Mouse (Mus musculus) cerebellum, adult 11-12 months (tissue): Measurements from ENCODE around the gene Fdxr.
A peak's percentile ranks its signal among the peaks of the same experiment; 100 is the strongest.

Source experiments
- DNase-seq: peaks from one replicate; pipeline ENCODE4 v3.0.0; 2022

The Fdxr gene

DNA sequence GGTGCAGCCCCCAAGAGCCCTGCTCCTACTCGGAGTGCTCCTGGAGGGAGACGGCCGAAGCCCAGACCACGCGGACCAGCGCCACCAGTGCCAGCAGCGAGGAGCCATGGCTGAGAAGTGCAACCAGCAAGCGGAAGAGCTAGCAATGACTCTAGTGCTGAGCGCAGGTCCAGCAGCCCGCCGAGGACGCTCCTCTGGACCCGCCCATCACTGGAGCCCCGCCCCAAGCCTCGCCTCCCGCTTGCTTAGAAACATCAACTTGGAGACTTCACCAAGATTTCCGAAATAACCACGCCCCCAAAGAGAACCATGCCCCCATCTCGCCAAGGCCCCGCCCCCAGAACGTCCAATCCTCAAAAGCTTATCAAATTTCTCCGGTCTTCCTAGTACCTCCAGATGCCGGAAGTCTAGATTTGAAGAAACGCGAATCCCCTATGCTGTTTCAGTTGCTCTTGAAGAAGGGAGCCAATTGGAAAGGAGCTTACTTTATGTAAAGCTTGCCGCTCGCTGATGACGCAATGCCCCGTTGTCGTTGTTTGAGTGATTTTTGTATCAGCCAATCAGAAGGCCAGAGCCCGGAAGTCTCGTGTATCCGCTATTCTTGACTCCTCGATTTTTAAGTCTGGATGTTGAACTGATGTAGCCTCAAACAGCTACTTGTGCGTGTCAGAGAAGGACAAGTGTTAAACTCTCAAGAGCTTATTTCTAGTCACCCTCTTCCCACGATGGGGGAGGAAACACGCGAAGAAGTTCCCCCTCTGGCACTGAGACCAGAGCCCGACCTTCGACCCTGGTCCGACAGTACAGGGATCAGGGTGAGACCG lies at the start of gene Fdxr:
Gene Fdxr (minus strand): TSS at position 271 of the 824 bp plus-strand sequence.
- DNase-seq = peak; percentile 97

DNA sequence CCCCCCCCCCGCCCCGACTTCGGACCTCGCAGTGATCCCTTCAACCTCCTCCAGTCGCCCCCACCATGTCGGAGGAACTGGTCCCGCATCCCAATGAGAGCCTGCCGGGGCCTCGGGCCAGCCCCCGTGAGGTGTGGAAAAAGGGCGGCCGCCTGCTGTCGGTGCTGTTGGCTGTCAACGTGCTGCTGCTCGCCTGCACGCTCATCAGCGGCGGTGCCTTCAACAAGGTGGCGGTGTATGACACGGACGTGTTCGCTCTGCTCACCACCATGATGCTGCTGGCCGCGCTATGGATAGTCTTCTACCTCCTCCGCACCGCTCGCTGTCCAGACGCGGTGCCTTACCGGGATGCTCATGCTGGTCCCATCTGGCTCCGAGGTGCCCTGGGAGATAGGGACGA lies 46.5 kb upstream of the Fdxr start:
- DNase-seq = no peak

DNA sequence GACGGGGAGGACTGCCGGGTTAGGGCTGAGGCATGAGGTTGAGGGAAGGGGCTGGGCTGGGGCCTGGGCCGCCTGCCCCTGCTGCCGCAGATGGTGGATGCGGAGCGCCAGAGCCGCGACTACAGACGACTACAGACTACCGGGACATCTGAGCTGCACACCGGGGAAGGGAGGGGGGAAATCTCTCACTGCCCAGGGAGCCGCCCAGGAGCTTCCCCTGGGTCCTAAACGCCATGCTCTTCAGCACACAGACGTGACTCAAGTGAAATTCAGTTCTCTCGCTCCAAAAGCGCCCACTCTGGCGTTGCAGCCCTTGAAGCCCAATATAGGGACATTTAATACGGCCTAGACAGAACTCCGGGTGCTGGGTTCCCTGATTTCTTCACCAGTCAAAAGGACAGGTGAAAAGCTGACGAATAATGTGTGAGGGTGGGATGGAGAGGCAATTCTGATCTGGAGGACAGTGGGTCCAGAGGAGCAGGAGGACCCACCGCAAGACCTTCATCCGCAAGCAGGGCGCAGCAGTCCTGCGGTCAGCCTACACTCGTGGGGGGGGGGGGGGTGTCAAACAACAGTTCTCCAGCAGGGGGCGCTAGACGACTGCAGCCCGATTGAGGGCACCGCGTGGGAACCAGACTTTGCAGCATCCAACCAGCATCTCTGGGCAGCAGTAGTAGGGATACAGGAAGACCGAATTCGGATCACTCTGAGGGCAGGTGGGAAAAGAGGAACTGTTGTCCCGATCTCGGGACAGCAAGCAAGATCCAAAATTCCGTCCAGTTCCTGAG lies 45.2 kb upstream of the Fdxr start, which contains the start of gene Ush1g:
Gene Ush1g (minus strand): TSS at position 136 of the 788 bp plus-strand sequence.
- peak; percentile 56 for DNase-seq

DNA sequence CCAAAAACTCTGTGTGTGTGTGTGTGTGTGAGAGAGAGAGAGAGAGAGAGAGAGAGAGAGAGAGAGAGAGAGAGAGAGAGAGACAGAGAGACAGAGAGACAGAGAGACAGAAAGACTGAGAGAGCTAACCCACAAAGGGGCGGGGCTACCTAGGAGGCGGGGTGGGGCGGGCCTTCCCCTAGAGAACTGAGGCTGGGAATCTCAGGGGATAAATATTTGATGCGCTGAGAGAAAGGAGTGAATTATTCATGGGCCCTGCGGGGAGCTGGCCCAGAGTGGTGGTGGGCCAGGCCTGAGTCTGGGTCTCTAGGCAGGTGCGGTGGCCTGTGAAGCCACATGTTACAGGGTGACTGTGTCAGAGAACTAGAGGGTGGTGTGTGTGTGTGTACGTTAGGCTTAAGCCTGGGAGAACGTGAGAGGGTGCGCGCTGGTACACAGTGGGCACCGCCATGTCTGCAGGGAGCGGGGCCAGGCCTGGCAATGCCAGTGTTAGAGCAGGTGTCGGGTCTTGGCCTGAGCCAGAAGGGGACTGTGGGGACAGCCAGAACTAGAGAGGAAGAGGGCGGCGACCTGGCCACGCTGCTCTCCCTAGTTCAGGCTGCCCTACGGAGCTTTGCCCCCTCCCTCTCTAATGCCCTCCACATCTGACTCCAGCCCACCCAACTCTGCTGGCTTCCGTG lies 43.0 kb upstream of the Fdxr start:
- DNase-seq = peak; percentile 66

DNA sequence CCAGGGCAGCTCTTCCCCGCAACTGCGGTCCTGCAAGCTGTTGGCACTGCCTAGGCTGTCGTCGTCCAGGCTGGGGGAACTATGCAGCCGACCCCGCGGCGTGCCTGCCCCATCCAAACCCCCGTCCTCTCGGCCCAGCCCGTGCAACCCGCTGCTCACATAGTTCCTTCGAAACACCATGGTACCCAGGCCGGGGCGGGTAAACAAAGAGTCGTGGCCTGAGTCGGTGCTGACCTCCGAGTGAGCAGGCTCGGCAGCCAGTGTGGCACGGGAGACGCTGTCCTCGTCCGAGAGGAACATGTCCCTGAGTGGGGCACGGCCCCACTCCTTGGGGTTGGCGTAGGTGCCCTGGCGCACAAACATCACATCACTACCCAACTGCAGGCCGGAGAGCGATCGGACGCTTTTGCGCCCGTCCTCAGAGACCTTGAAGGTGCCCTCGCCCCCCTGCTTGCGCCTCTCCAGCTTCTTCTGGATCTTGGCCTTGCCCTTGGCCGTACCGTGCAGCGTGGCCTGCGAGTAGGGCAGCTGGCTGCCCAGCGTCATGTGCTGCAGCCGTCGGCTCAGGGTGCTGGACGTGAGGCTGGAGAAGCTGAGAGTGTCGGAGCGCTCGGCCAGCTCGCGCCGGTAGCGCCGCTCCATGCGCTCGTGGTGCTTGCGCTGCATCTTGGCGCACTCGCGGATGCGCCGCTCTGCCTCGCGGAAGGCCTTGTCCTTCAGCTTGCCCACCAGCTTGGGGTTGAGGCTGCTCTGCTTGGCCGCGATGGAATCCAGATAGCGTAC lies 41.6 kb upstream of the Fdxr start:
- DNase-seq = no peak

DNA sequence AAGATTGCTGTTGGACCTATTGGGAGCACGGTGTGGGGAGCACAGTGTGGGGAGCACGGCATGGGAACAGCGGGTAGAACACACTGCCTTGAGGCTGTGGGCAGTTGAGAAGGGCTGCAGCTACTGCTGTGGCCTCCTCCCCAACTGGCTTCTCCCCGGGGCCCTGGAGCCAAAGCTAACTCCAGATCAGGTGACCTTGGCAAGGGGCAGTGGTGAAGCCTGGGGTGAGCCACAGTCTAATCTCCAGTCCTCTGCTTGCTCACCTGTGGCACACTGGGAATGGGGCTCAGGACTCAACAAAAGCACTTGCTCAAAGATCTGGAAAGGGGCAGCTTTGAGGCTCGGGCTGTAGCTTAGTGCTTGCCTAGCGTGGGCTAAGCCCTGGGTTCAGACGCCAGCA lies 40.4 kb upstream of the Fdxr start:
- no peak for DNase-seq

DNA sequence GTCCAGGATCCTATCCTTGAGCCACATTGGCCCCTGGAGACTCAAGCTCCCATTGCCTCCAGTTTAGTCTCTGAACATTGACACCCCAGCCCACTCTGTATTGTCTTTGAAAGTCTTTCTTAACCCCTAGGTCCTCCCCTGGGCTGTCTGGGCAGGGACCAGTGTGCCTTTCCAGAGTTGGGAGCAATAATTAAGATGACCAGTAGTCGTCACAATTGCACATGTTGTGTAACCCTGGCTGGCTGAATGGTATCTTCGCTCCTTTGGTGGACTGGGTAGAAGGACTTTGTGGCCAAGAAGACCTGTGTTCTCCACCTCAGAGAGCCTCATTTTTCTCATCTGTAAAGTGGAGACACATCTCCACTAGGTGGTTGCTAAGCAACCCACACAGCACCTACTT lies 37.4 kb upstream of the Fdxr start:
- DNase-seq = no peak

DNA sequence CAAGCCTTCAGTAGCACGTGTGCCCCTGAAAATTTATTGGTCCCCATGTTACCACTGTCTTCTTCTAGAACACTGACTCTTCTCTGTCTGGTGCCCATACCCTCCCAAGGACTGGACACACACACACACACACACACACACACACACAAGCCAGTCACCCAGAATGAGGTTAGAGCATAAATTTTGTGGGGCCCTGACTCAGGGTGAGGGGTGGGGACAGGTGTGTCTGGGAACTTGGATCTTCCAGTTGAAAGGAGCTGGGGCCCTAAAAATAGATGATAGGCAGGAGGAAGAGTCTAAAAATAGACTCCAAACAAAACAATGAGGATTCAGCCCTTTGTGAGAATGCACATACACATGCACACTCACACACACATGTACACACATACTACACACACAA lies 31.9 kb upstream of the Fdxr start:
- DNase-seq = no peak

DNA sequence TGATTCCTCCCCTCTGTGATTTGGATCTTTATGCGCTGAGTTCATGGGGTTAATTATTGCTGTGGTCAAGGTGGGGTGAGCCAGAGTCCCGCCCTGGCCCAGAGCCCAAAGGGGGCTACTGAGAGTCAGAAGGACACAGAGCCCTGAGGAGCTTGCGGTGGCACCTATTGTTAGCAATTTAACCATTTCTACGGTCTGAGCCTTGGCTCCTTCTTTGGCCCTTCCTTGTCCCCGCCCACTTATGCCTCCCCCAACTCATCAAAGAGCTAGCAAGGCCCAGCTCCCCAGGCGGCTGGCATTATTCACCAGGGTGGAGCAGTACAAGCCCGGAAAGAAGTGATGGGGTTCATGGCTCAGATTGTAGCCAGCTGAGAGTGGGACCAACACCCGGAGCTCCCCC lies 30.0 kb upstream of the Fdxr start, which contains the start of gene Otop2:
Gene Otop2 (plus strand): TSS at position 301 of the 400 bp plus-strand sequence.
- no peak for DNase-seq

DNA sequence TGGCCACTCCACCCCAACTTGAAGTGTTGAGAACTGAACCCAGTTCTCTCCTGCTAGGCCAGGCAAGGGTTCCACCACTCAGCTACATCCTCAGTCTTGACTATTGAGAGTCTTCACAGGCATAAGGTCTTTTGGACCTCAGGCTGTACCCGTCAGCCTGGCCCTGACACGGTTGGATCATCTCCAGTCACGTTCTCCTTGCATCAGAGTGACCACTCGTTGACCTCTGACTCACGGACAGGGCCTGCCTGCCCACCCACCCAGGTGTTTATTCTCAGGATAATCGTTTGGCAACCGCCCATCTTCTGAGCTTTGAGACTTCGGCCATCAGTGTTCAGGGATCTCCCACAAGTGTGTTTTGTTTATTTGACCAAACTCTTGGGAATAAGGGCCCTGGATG lies 26.3 kb upstream of the Fdxr start:
- no peak for DNase-seq

DNA sequence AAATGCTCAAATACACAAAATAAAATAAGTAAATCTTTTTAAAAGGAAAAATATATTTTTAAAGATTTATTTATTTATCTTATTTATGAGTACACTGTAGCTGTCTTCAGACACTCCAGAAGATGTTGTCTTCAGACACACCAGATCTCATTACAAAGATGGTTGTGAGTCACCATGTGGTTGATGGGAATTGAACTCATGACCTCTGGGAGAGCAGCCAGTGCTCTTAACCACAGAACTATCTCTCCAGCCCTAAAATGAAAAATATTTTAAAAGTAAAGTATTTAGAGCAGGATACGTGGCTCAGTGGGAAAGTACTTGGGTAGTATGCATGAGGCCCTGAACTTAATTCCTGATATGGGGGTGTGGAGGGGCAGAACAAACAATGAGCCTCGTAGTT lies 24.5 kb upstream of the Fdxr start:
- no peak for DNase-seq

DNA sequence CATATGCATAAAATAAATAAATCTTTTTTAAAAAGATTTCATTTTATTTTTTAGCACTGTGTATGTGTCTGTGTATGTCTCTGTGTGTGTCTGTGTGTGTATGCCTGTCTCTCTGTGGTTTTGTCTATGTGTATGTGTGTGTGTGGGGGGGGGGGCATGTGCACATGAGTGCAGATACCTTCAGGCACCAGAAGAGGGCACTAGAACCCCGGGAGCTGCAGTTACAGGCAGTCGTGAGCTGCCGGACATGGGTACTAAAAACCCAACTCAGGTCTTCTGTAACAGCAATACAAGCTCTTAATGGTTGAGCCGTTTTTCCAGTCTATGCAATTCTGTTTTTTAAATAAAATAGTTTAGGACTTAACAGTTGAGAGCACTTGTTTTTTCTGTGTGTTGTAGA lies 23.9 kb upstream of the Fdxr start:
- no peak for DNase-seq

DNA sequence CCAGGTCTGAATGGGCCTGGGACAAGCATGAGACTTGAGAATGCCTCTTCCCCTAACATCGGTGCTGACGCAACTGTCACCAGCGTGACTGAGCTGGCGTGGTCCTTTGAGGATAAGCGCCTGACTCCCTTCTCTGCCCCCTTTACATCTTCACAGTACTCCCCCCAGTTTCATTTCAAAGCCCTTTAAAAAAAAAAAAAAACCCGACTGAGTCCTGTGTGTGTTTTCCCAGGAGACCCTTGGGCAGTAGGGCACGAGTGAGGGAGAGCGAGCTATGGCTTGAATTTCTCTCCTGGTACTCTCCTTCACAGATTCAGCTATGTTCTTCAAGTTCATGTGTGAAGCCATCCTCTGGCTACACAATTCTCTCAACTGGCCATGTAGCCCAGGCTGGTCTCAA lies 21.3 kb upstream of the Fdxr start:
- no peak for DNase-seq

DNA sequence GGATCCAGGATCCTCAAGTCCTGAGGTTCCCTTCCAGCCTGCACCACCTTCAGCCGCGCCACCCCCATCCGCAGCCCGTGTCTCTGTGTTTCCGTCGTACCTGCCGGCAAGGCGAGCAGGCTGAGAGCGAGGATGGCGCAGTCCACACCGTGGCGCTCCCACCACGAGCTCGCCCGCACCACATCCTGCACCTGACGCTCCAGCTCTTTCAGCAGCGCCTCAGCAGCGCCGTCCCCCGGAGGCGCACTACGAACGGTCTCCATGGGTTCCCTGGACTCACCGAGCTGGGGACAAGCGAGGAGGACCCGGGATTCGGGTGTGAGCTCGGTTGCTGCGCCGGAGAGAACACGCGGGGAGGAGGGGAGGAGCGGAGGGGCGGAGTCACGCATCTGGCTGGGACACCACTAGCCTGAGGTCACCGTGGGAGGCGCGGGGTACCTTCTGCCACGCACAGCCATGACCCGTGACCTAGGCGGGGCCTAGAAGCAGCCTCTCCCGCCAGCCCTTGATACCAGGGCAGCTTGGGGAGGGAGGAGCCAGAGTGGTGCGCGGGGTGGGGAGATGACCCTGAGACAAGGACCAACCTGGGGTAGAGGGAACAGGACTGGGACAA lies 20.5 kb upstream of the Fdxr start, which contains the start of gene Fads6:
Gene Fads6 (minus strand): TSS at position 450 of the 613 bp plus-strand sequence.
- DNase-seq = peak; percentile 94

DNA sequence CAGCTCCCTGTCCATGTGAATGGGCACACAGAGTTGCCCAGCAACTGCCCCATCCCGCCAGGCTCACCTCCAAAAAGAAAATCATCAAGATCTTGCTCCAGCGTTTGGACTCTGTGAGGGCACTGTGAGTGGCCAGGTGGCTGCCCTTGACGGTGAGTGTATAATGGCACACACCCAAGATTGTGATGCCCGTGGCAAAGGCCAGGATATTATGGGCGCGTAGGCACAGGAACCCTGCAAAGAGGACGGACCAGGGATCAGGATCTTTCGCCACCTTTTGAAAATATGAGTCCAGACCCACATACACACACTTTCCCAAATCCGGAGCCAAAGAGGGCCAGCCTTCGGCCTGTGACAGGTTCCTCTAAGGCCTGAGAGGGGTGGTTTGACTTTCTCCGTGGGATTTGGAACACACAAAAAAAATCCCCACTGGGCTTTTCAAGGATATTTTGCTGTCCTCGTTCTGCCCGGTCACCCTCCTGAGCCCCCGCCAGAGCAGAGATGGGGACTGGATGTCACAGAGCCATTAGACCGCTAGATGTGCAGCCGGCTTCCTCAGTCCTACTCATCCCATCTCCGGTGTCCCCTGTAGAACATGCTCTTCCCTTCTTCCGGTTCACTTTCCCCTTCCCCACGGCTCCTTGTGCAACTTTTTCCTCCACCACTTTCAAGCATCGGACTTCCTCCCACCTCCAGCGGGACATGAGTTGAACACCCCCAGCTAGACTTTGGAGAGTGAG lies 19.8 kb upstream of the Fdxr start:
- peak; percentile 83 for DNase-seq

DNA sequence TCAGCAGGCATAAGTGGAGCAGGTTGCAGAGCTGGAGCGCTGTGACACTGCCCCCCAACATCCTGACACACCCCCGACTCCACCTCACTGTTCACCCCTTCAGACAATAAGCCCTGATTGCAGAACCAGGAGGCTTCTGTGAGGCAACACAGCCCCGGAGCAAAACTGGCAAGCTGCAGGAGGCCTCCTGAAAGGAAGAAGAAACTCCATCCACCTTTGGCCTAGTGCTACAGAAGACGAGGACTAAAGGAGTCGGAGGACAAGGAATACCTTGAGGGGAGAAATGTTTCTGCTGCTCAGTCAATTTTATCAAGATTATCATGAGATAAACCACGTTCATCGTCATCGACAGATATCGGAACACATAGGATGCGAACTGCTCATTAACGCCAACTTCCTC lies 19.1 kb upstream of the Fdxr start:
- peak; percentile 32 for DNase-seq

DNA sequence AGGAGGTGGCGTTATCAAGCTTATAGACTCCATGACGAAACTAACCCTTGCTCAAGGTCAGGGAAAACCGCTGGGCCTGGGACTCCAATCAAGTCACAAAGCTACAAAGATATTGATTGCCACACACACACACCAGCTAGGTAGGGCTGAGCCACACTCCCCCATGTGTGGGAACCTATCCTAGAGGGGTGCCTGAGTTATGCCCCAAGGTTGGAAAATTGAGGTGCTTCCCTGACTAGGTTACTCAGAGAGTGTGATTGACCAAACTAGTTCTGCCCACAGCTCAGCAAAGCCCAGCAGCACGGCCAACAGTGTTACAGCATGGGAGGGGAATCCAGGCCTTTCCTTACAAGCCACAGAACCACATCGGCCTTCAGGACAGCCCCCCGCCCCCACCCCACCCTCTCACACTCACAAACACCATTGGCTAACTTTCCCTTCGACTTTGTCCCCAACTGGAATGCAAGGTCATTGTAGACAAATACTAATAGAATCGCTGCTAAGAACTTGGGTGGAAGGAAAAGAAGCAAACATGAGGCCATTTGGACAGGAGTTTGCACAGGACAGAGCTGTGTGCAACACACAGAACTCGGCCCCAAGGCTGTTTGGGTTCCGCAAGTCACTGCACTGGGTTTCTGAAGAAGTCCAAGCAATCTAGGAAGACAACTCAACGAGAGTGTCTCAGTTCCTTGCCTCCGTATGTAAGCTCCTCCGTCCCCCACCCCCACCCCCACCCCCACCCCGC lies 16.0 kb upstream of the Fdxr start:
- DNase-seq = no peak

DNA sequence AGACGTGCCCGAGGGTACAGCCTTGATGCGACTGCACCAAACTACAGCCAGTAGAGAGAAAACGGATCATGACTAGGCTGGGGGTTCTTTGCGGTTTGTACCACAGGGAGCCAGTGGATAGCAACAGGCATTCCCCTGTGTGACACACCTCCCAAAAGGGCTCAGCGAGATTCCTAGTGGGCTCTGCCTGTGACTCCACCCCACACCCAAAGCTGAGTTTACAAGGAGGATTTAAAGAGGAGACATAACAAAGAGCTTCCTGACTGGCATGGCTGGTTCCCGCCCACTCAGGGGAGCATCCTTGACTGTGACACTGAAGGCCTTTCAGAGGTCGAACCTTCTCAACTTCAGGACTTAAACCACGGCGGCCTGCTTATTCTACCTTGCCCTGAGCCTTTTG lies 14.7 kb upstream of the Fdxr start:
- peak; percentile 26 for DNase-seq

DNA sequence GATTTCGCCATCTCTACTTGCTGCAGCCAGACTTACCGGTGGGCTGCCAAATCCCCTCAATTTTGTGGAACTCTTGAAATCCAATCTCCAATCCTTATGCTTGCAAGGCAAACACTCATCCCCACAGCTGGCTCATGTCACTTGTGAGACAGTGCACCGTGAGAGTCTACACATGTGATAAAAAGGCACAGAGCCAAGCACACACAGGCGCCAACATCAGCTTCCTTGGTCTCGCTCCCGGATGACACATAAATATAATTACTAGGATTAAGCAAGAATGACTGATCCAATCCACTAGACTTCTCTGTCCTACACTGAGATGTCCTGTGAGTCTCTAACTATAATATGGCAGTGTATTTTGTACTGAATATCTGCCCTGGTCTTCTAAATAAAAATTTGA lies 14.1 kb upstream of the Fdxr start:
- no peak for DNase-seq

DNA sequence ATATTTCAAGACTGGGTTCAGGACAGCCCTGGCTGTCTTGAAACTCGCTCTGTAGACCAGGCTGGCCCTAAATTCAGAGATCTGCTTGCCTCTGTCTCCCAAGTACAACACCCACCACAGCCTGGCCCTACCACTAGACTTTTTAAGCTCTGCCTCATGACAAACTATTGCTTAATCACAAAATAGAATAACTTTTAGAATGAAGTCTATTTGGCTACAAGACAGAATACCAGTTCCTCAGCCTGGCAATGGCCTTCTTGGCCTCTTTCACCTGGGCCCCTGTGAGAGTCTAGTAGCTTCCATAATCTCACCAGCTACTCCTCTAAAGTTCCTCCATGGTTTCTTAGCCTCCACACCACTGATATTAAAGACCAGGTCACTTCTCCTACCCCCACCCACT lies 13.5 kb upstream of the Fdxr start:
- no peak for DNase-seq

DNA sequence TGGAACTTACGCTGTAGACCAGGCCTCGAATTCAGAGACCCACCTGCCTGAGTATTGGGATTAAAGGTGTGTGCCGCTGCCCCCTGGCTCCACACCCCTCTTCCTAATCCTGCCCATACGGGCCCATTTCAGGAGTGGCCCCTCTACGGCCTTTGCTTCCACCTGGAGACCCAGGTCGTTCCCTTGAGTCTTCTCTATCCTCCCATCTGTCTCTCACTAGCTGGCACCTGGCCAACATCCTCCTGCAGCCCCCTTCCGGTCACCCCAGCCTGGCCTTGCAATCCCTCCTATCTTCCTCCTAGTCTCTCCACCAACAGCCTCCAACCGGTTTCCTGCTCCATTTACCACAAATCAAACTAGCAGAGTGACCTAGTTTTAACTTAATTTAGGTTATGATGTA lies 13.0 kb upstream of the Fdxr start:
- peak; percentile 41 for DNase-seq
